Mouse (Mus musculus): ENCODE data around the gene Limch1. TPM values are rescaled to one million over a fixed set of nuclear protein-coding genes. Genes with fewer than 3 reads are reported as not detected.

The Limch1 gene
- polyA plus RNA-seq, 1 experiment from 2014 or later, result 25.1 TPM

DNA sequence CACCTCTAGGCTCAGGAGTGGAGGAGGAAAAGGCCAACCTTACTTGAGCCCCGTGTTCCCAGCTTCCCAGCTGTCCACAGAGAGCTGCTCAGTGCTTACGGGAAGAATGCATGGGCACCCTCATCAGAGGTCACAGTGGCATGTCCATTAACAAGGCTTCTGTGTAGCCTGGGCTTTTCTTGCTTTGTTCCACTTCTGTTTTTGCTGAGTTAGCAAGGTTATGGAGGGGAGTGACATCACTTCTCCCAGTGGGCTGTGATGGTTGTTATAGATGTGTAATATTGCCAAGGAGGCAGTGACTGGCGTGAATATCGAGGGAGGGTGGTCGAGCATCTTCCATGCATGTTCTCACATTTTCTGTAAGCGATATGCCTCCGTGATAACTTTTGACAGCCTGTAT lies 26.7 kb upstream of the Limch1 start:
- Histone ChIP-seq H3K4me3 (no peak overlapping the region), H3K9ac (no peak overlapping the region), H3K4me2 (no peak overlapping the region), H3K4me1 (peaks cover 36% of the 10 kb centered on the region), H3K27ac (replicated peaks) (no peak overlapping the region), H3K27me3 (replicated peaks) (peaks cover 86% of the 10 kb centered on the region), H3K9me3 (no peaks in the 10 kb centered on the region), H3K36me3 (no peaks in the 10 kb centered on the region)
- ATAC-seq (ENCODE audit: extremely low read depth, insufficient number of reproducible peaks, low FRiP score, low TSS enrichment), result no peak
- 59% methylated on average over 7 of the region's 7 CpGs for WGBS

DNA sequence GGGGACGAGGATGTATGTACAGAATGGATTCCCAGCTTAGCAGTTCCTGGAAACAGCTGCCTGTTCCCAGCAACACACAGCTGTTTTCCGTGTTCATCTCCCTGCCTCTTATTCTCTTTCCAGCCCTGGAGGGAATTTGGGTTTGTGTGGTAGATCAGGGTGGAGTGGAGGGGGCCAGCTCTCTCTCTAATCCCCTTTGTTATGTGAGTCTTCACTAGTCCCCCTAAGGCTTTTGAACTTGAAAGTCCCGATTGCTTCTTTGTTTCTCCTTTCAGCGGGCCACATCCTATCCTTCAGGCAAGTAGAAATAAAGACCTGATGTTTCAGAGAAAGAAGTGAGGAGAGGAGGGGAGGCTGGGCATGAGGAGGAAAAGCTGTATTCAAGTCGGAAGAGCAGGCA lies 24.7 kb upstream of the Limch1 start:
- Histone ChIP-seq H3K36me3 (no peaks in the 10 kb centered on the region), H3K9ac (no peak overlapping the region), H3K4me3 (no peak overlapping the region), H3K9me3 (no peaks in the 10 kb centered on the region), H3K4me2 (no peak overlapping the region), H3K4me1 (peaks cover 21% of the 10 kb centered on the region), H3K27me3 (replicated peaks) (peaks cover 98% of the 10 kb centered on the region), H3K27ac (replicated peaks) (no peak overlapping the region)
- WGBS, result 32% methylated on average over 5 of the region's 5 CpGs
- no peak for ATAC-seq (ENCODE audit: extremely low read depth, insufficient number of reproducible peaks, low FRiP score, low TSS enrichment)

DNA sequence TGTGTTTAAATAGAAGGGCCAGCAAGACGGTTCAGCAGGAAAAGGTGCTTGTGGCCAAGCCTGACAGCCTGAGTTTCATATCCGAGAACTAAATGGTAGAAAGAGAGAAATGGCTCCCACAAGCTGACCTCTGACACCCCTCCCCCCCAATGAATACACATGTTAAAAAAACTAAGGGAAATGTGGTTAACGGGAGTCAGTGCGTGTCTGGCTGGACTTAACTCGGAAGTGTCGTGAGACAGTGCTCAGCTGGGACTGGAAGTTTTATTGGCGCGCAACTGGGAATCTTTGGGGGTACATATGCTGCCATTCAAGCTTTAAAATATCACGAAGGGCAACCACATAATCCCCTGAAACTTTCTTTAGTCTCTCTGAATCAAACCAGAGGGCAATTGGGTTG lies 23.0 kb upstream of the Limch1 start:
- Histone ChIP-seq H3K27ac (replicated peaks) (peak overlapping the region; percentile 67), H3K9ac (no peak overlapping the region), H3K4me2 (peak overlapping the region; percentile 3; the same call in 1 of the 2 replicates), H3K27me3 (replicated peaks) (peaks cover 98% of the 10 kb centered on the region), H3K36me3 (no peaks in the 10 kb centered on the region), H3K4me1 (peaks cover 17% of the 10 kb centered on the region), H3K9me3 (no peaks in the 10 kb centered on the region), H3K4me3 (no peak overlapping the region)
- no peak for ATAC-seq (ENCODE audit: extremely low read depth, insufficient number of reproducible peaks, low FRiP score, low TSS enrichment)
- 59% methylated on average over 9 of the region's 9 CpGs for WGBS

DNA sequence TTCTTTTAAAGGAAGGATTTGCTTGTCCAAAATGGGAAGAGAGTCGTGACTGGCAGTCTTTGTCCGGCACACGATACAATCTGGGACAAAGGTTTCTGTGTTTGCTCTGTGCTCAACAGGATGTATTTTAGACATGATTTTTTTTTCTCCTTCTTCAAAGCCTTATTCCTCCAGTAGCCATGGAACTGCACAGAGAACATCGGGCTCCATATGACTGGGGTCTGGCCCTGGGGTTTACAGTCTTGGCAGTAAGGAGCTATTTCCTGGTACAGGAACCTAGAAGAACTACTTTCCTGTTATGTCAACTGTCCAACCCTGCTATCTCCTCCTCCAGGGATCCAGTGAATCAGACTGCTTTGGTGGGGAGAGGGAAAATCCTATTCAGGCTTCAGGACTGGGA lies 22.6 kb upstream of the Limch1 start:
- H3K4me1 ChIP-seq, result peaks cover 17% of the 10 kb centered on the region
- ATAC-seq (ENCODE audit: extremely low read depth, insufficient number of reproducible peaks, low FRiP score, low TSS enrichment), result no peak
- H3K9ac ChIP-seq, result no peak overlapping the region
- H3K4me2 ChIP-seq, result peak overlapping the region; percentile 24; the same call in 1 of the 2 replicates
- H3K9me3 ChIP-seq, result no peaks in the 10 kb centered on the region
- WGBS, result 49% methylated on average over 4 of the region's 4 CpGs
- no peaks in the 10 kb centered on the region for H3K36me3 ChIP-seq
- peak overlapping the region; percentile 67 for H3K27ac ChIP-seq (replicated peaks)
- no peak overlapping the region for H3K4me3 ChIP-seq
- peaks cover 97% of the 10 kb centered on the region for H3K27me3 ChIP-seq (replicated peaks)

DNA sequence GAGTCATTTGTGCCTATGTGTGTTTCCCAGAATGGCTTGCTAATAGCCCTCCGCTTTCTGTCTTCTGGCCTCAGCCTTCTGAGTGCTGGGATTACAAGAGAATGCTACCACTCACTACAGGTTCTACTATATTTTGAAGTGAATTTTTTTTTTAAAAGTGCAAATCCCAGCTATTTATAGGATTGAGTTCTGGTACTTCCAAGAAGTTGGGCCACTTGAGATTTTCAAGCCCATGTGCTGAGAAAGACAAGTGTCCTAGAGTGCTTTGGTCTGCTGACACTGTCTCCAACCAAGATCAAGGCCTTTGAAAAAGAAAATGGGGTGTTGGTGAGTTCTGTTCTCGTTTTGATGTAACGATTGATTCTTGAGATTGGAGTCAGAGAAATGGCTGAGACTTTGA lies 22.0 kb upstream of the Limch1 start:
- Histone ChIP-seq H3K4me2 (no peak overlapping the region), H3K4me3 (no peak overlapping the region), H3K9me3 (no peaks in the 10 kb centered on the region), H3K27me3 (replicated peaks) (peaks cover 97% of the 10 kb centered on the region), H3K27ac (replicated peaks) (peak overlapping the region; percentile 67), H3K36me3 (no peaks in the 10 kb centered on the region), H3K4me1 (peaks cover 13% of the 10 kb centered on the region), H3K9ac (no peak overlapping the region)
- 68% methylated on average over 3 of the region's 3 CpGs for WGBS
- ATAC-seq (ENCODE audit: extremely low read depth, insufficient number of reproducible peaks, low FRiP score, low TSS enrichment), result no peak

DNA sequence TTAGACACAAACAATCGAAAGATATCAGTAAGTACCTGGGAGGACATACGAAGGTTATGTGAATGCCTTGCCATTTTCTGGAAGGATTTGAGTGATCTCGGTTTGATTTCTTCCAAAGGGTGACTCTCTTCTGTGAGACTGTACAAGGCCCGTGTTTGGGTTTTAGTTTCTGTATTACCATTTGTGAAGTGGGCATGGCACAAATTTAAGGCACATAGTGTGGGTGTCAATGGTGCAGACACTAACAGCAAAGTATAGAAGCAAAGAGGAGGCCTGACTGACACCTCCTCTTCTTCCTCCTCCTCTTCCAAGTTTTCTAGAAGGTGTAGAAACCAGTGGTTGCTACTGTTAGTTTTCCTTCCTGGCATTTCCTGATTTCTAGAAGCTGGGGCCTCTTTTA lies 16.3 kb upstream of the Limch1 start:
- Histone ChIP-seq H3K9me3 (no peaks in the 10 kb centered on the region), H3K27ac (replicated peaks) (no peak overlapping the region), H3K9ac (no peak overlapping the region), H3K4me1 (no peaks in the 10 kb centered on the region), H3K4me3 (no peak overlapping the region), H3K36me3 (no peaks in the 10 kb centered on the region), H3K4me2 (no peak overlapping the region), H3K27me3 (replicated peaks) (peaks cover 97% of the 10 kb centered on the region)
- WGBS, result 85% methylated on average over 4 of the region's 4 CpGs
- no peak for ATAC-seq (ENCODE audit: extremely low read depth, insufficient number of reproducible peaks, low FRiP score, low TSS enrichment)

DNA sequence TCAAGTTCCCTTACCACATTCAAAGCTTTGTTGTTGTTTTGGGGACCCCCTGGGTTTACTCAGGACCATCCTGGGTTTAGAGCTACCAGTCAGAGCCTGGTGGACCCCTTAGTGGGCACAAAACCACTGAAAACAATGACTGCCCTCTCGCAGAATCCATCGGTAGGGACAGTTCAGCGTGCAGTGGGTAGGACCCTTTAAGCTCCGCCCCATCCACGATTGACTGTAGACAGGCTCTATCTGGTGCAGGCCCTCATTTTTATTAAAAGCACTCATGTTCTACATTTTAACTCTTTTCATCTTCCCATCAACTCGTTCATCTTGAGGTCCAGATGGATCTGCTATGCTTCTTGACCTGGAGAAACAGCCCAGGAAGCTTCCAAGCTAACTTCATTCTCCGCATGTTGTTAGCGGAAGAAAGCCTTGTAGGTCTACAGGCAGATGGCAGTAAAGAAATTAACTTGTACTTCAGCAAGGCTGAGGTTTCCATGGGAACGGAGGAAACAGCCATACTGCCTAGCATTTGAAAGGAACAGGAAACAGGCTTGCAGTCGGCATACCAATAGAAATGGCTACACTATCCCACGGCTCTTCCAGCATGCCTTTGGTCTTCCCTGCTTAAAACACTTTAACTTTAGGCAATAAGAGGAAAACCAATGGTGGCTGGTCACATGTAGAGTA lies 14.9 kb upstream of the Limch1 start:
- Histone ChIP-seq H3K4me2 (no peak overlapping the region), H3K27me3 (replicated peaks) (peaks cover 90% of the 10 kb centered on the region), H3K4me3 (no peak overlapping the region), H3K4me1 (no peaks in the 10 kb centered on the region), H3K36me3 (no peaks in the 10 kb centered on the region), H3K9ac (no peak overlapping the region), H3K9me3 (no peaks in the 10 kb centered on the region), H3K27ac (replicated peaks) (no peak overlapping the region)
- 45% methylated on average over 11 of the region's 11 CpGs for WGBS
- no peak for ATAC-seq (ENCODE audit: extremely low read depth, insufficient number of reproducible peaks, low FRiP score, low TSS enrichment)

DNA sequence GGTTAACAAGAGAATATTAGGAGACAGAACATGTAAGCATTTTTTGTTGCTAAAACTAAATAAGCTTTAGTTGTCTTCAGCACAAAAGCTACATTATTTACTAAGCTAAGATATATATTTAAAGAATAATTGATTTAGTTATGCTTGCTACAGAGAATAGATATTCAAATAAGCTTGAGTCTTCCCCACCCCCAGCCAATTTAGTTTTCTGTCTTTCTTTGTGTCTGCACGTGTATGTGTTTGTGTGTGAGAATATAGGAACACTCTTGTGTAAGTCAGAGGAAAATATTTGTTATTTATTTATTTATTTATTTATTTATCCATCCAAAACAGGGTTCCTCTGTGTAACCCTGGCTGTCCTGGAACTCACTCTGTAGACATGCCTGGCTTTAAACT lies 14.3 kb upstream of the Limch1 start:
- WGBS, result 51% methylated on average over 1 of the region's 1 CpGs
- Histone ChIP-seq H3K36me3 (no peaks in the 10 kb centered on the region), H3K27ac (replicated peaks) (no peak overlapping the region), H3K9ac (no peak overlapping the region), H3K4me3 (no peak overlapping the region), H3K4me1 (no peaks in the 10 kb centered on the region), H3K27me3 (replicated peaks) (peaks cover 90% of the 10 kb centered on the region), H3K4me2 (no peak overlapping the region), H3K9me3 (no peaks in the 10 kb centered on the region)
- ATAC-seq (ENCODE audit: extremely low read depth, insufficient number of reproducible peaks, low FRiP score, low TSS enrichment), result no peak

DNA sequence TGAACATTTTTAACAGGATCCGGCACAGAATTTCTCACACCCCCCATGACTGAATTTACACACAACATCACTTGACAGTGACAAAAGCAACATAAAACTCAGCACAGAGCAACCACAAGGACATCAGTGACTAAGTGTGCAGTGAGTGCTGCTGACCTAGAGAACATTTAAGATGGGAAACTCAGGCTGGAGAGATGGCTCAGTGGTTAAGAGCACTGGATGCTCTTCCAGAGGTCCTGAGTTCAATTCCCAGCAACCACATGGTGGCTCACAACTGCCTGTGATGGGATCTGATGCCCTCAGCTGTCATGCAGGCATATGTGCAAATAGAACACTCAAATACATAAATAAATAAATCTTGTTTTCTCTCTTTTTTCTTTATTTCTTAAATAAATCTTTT lies 12.1 kb upstream of the Limch1 start:
- no peak for ATAC-seq (ENCODE audit: extremely low read depth, insufficient number of reproducible peaks, low FRiP score, low TSS enrichment)
- WGBS, result 93% methylated on average over 1 of the region's 1 CpGs
- Histone ChIP-seq H3K4me2 (no peak overlapping the region), H3K27me3 (replicated peaks) (peaks cover 71% of the 10 kb centered on the region), H3K36me3 (no peaks in the 10 kb centered on the region), H3K9ac (no peak overlapping the region), H3K9me3 (no peaks in the 10 kb centered on the region), H3K4me3 (no peak overlapping the region), H3K27ac (replicated peaks) (no peak overlapping the region), H3K4me1 (no peaks in the 10 kb centered on the region)

DNA sequence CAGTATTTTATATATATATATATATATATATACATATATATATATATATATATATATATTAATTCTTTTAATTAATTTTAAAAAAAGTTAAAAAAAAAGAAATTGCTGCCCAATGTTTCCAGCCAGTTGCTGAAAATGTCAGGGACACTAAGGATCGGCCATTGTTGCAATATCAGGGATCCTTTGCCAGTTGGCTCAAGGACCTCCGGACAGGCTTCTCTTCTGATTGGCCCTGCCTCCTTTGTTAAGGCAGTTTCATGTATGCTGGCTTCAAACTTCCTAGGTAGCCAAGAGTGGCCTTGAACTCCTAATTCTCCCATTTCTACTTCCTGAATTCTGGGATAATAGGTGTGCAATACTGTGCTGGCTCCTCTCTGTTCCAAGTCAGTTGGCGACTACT lies 6.3 kb upstream of the Limch1 start:
- no peak overlapping the region for H3K4me2 ChIP-seq
- no peaks in the 10 kb centered on the region for H3K4me1 ChIP-seq
- no peaks in the 10 kb centered on the region for H3K9me3 ChIP-seq
- WGBS, result 88% methylated on average over 3 of the region's 3 CpGs
- H3K27ac ChIP-seq (replicated peaks), result no peak overlapping the region
- H3K27me3 ChIP-seq (replicated peaks), result peaks cover 63% of the 10 kb centered on the region
- no peaks in the 10 kb centered on the region for H3K36me3 ChIP-seq
- ATAC-seq (ENCODE audit: extremely low read depth, insufficient number of reproducible peaks, low FRiP score, low TSS enrichment), result no peak
- H3K4me3 ChIP-seq, result no peak overlapping the region
- H3K9ac ChIP-seq, result no peak overlapping the region

DNA sequence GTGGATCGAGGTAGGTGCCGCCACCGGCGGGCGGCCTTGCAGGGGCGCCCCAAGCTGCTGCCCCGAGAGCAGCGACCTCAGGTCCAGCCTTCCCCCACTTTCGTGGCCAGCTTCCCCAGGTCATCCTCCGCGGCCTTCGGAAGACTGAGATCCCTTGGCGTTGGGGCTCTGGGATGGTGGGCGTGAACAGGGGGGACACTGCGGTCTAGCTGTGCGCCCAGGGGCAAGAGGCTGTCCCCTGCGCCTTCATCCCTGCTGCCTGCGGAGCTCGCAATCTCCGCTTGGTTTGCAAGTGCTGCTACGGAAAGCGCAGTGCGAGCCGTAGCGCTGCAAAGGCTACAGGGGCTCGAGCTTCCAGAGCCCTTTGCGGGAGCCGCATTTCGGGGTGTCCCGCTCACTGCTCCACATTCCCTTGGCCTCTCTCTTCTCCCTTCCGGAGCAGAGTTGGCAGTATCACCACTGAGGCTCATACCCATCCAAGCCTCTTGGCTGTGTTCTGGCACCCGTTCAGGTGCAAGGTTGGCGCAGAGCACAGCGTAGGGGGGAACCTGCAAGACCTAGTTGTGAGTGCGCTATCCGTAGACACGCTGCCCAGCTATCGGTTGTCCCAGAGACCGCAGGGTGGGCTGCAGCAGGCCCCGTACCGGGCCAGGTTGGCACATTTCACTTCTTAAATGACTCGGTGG lies 512 bp downstream of the Limch1 start:
- Histone ChIP-seq H3K27me3 (replicated peaks) (peaks cover 92% of the 10 kb centered on the region), H3K9ac (peak overlapping the region; percentile 83), H3K4me3 (peak overlapping the region; percentile 76), H3K4me2 (peak overlapping the region; percentile 91), H3K36me3 (no peaks in the 10 kb centered on the region), H3K27ac (replicated peaks) (peak overlapping the region; percentile 61), H3K4me1 (peaks cover 18% of the 10 kb centered on the region), H3K9me3 (no peaks in the 10 kb centered on the region)
- peak; percentile 14; the same call in 1 of the 2 replicates for ATAC-seq (ENCODE audit: extremely low read depth, insufficient number of reproducible peaks, low FRiP score, low TSS enrichment)
- WGBS, result under 1% methylated on average over 42 of the region's 42 CpGs

DNA sequence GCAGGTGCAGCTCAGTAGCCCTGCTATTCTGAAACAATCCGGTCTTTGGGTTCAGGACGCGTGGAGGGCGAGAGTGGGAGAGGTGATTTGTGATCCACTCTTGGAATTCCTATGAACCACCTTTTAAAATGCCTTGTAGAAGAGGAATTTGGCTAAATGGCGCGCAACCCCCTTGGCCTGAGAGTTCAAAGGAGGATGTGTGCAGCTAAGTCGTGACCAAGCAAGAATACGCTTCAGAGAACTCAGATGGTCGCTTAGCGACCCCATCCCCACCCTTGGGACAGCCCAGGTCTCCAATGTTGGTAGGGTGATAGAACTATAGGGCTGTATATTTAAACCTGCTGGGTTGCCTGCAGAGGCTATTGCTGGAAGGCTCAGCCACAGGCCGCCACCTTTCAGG lies 1.1 kb downstream of the Limch1 start:
- ATAC-seq (ENCODE audit: extremely low read depth, insufficient number of reproducible peaks, low FRiP score, low TSS enrichment), result no peak
- H3K27me3 ChIP-seq (replicated peaks), result peaks cover 94% of the 10 kb centered on the region
- H3K9ac ChIP-seq, result peak overlapping the region; percentile 83
- H3K4me2 ChIP-seq, result peak overlapping the region; percentile 91
- peaks cover 24% of the 10 kb centered on the region for H3K4me1 ChIP-seq
- peak overlapping the region; percentile 76 for H3K4me3 ChIP-seq
- H3K36me3 ChIP-seq, result no peaks in the 10 kb centered on the region
- no peaks in the 10 kb centered on the region for H3K9me3 ChIP-seq
- no peak overlapping the region for H3K27ac ChIP-seq (replicated peaks)
- 5% methylated on average over 11 of the region's 11 CpGs for whole genome bisulfite sequencing

Data from heart, embryonic 13.5 days (tissue).